Mouse (Mus musculus) intestine, embryonic 14.5 days (tissue): Measurements from ENCODE around the gene Tex264. TPM values are rescaled to one million over a fixed set of nuclear protein-coding genes. Genes with fewer than 3 reads are reported as not detected.

Source experiments
- ATAC-seq: fragments of 200-750 bp; cut with Nextera tagmentation; replicated peaks from 2 replicates; pipeline ENCODE4 v1.8.0; 2017; ENCODE audit warnings: low read depth, moderate number of reproducible peaks, moderate TSS enrichment, moderate library complexity; ENCODE audit not compliant: low FRiP score, low TSS enrichment
- DNase-seq: peaks from one replicate; pipeline ENCODE4 v3.0.0-alpha.2; 2018; ENCODE audit warnings: low spot score
- H3K27ac ChIP-seq: fragments of 300-500 bp; sonication (generic); 2 replicates; pipeline ENCODE4 v1.5.1; 2014; ENCODE audit warnings: low read depth, mild to moderate bottlenecking, control low read depth
- H3K27me3 ChIP-seq: fragments of 300-500 bp; sonication (generic); replicated peaks from 2 replicates; pipeline ENCODE4 v1.6.1; 2014; ENCODE audit warnings: low read length, control low read depth; ENCODE audit not compliant: control insufficient read depth, insufficient read depth
- H3K36me3 ChIP-seq: fragments of 300-500 bp; sonication (generic); 2 replicates; pipeline ENCODE4 v1.6.1; 2014; ENCODE audit warnings: low read length, control low read depth; ENCODE audit not compliant: control insufficient read depth, insufficient read depth
- H3K4me1 ChIP-seq: fragments of 300-500 bp; sonication (generic); replicated peaks from 2 replicates; pipeline ENCODE4 v1.6.1; 2014; ENCODE audit warnings: low read length, control low read depth, mixed read lengths; ENCODE audit not compliant: control insufficient read depth, insufficient read depth
- H3K4me2 ChIP-seq: fragments of 300-500 bp; sonication (generic); 2 replicates; pipeline ENCODE4 v1.6.1; 2014; ENCODE audit warnings: low read length
- H3K4me3 ChIP-seq: fragments of 300-500 bp; sonication (generic); 2 replicates; pipeline ENCODE4 v1.5.1; 2014; ENCODE audit warnings: low read depth, low read length, control low read depth, mixed read lengths
- H3K9ac ChIP-seq: fragments of 300-500 bp; sonication (generic); 2 replicates; pipeline ENCODE4 v1.6.1; 2014; ENCODE audit warnings: mild to moderate bottlenecking, low read length
- H3K9me3 ChIP-seq: fragments of 300-500 bp; sonication (generic); 2 replicates; pipeline ENCODE4 v1.6.1; 2016; ENCODE audit warnings: low read length, control low read depth; ENCODE audit not compliant: control insufficient read depth
- WGBS: fragments of 180-500 bp; shearing (Covaris S2); extraction: QIAGEN DNeasy Blood & Tissue Kit; methylation state at CpG from one replicate; pipeline ENCODE4 v1.1.7; 2014; 5-methylcytosine and 5-hydroxymethylcytosine counted together
- polyA plus RNA-seq: library from polyadenylated mRNA; unstranded; fragments of >200 nt; fragmentation: Nextera tagmentation; extraction: Ambion mirVana; gene quantifications from 2 replicates; pipeline ENCODE4 v1.2.1, GENCODE M21; 2014

The Tex264 gene
- polyA plus RNA-seq, 1 experiment from 2014 or later: 47.8 TPM

GRCm38 (mm10) chr9:106657592-106657991 is 28.1 kb downstream of the Tex264 start:
- H3K36me3 ChIP-seq: peaks cover 27% of the 10 kb centered on the region
- no peak overlapping the region for H3K9ac ChIP-seq
- DNase-seq (no peak), ATAC-seq (no peak)
- WGBS: 23% methylated on average over 5 of the region's 5 CpGs
- no peak overlapping the region for H3K27ac ChIP-seq
- H3K9me3 ChIP-seq: no peaks in the 10 kb centered on the region
- H3K4me3 ChIP-seq: no peak overlapping the region
- H3K4me1 ChIP-seq: 0 out of 2 replicates have a peak, but pooled peaks cover 6% of the 10 kb centered on the region
- peaks cover 15% of the 10 kb centered on the region for H3K27me3 ChIP-seq
- no peak overlapping the region for H3K4me2 ChIP-seq

- Histone ChIP-seq H3K4me1 (0 out of 2 replicates have a peak, but pooled peaks cover 6% of the 10 kb centered on the region), H3K4me2 (no peak overlapping the region), H3K9me3 (no peaks in the 10 kb centered on the region), H3K36me3 (peaks cover 27% of the 10 kb centered on the region), H3K27ac (no peak overlapping the region), H3K9ac (no peak overlapping the region), H3K4me3 (no peak overlapping the region), H3K27me3 (peaks cover 15% of the 10 kb centered on the region)
- WGBS: 53% methylated on average over 5 of the region's 5 CpGs
- no peak for DNase-seq
- no peak for ATAC-seq
Measured at GRCm38 (mm10) chr9:106656820-106657219, 28.9 kb downstream of the Tex264 start.

- Histone ChIP-seq H3K4me2 (peak within 1 kb of the TSS; percentile 56), H3K36me3 (peaks cover 24% of the 10 kb centered on the region), H3K4me1 (0 out of 2 replicates have a peak, but pooled peaks cover 6% of the 10 kb centered on the region), H3K4me3 (peak within 1 kb of the TSS; percentile 23; the same call in 1 of the 2 replicates), H3K9ac (no peak within 1 kb of the TSS), H3K27ac (no peak within 1 kb of the TSS), H3K9me3 (no peaks in the 10 kb centered on the region), H3K27me3 (peaks cover 15% of the 10 kb centered on the region)
- under 1% methylated on average over 36 of the region's 44 CpGs for WGBS
- peak; percentile 78 for ATAC-seq
- DNase-seq: peak; percentile 95
Measured at GRCm38 (mm10) chr9:106655884-106656720, 29.6 kb downstream of the Tex264 start, which contains the start of gene Grm2. TSS of gene Grm2 (minus strand) at chr9:106656082.

GRCm38 (mm10) chr9:106652720-106653119 is 33.0 kb downstream of the Tex264 start:
- no peaks in the 10 kb centered on the region for H3K36me3 ChIP-seq
- ATAC-seq: no peak
- 71% methylated on average over 1 of the region's 1 CpGs for WGBS
- H3K9me3 ChIP-seq: no peaks in the 10 kb centered on the region
- H3K27me3 ChIP-seq: peaks cover 15% of the 10 kb centered on the region
- no peak overlapping the region for H3K9ac ChIP-seq
- 0 out of 2 replicates have a peak, but pooled peaks cover 6% of the 10 kb centered on the region for H3K4me1 ChIP-seq
- no peak overlapping the region for H3K4me3 ChIP-seq
- H3K4me2 ChIP-seq: no peak overlapping the region
- H3K27ac ChIP-seq: no peak overlapping the region
- no peak for DNase-seq

- WGBS: 71% methylated on average over 27 of the region's 27 CpGs
- no peak for DNase-seq
- Histone ChIP-seq H3K4me3 (no peak overlapping the region), H3K36me3 (no peaks in the 10 kb centered on the region), H3K4me1 (no peaks in the 10 kb centered on the region), H3K27me3 (no peaks in the 10 kb centered on the region; the same call in 1 of the 2 replicates), H3K9ac (no peak overlapping the region), H3K27ac (no peak overlapping the region), H3K4me2 (no peak overlapping the region), H3K9me3 (no peaks in the 10 kb centered on the region)
- ATAC-seq: no peak
Measured at GRCm38 (mm10) chr9:106647226-106647625, 38.5 kb downstream of the Tex264 start.

GRCm38 (mm10) chr9:106645684-106646271 is 39.9 kb downstream of the Tex264 start:
- 77% methylated on average over 9 of the region's 9 CpGs for WGBS
- no peak overlapping the region for H3K27ac ChIP-seq
- H3K4me3 ChIP-seq: no peak overlapping the region
- ATAC-seq (no peak), DNase-seq (no peak)
- no peaks in the 10 kb centered on the region for H3K9me3 ChIP-seq
- H3K27me3 ChIP-seq: no peaks in the 10 kb centered on the region; the same call in 1 of the 2 replicates
- H3K36me3 ChIP-seq: no peaks in the 10 kb centered on the region
- H3K4me1 ChIP-seq: no peaks in the 10 kb centered on the region
- no peak overlapping the region for H3K4me2 ChIP-seq
- H3K9ac ChIP-seq: no peak overlapping the region

- DNase-seq (no peak), ATAC-seq (no peak)
- Histone ChIP-seq H3K27ac (no peak overlapping the region), H3K9ac (no peak overlapping the region), H3K9me3 (no peaks in the 10 kb centered on the region), H3K4me3 (no peak overlapping the region), H3K4me1 (no peaks in the 10 kb centered on the region), H3K4me2 (no peak overlapping the region), H3K36me3 (no peaks in the 10 kb centered on the region), H3K27me3 (no peaks in the 10 kb centered on the region; the same call in 1 of the 2 replicates)
- WGBS: 69% methylated on average over 6 of the region's 6 CpGs
Measured at GRCm38 (mm10) chr9:106643787-106644186, 41.9 kb downstream of the Tex264 start.

GRCm38 (mm10) chr9:106643128-106643527 is 42.6 kb downstream of the Tex264 start:
- Histone ChIP-seq H3K4me1 (no peaks in the 10 kb centered on the region), H3K4me3 (no peak overlapping the region), H3K27me3 (no peaks in the 10 kb centered on the region; the same call in 1 of the 2 replicates), H3K27ac (no peak overlapping the region), H3K4me2 (no peak overlapping the region), H3K36me3 (no peaks in the 10 kb centered on the region), H3K9ac (no peak overlapping the region), H3K9me3 (no peaks in the 10 kb centered on the region)
- WGBS: 35% methylated on average over 7 of the region's 7 CpGs
- ATAC-seq (no peak), DNase-seq (peak; percentile 86)
